9 mouse cellular contexts compared by ENCODE assay signal in genomic region chr4:45755881-45756280, GRCm38 (mm10). TPM values are rescaled to one million over a fixed set of nuclear protein-coding genes. Genes with fewer than 3 reads are reported as not detected.
DNase-seq lines count a peak whose midpoint lies in the region; ATAC-seq and TF ChIP-seq lines count a peak whose summit lies in the region.
"Had no signal": no experiment of that assay in that cellular context is flagged by ENCODE, and none has a peak within 500 bp of the region (broad histone marks: within the 10 kb centered on the region; RNA-seq: fewer than 3 reads in every experiment).

No protein-coding gene starts in this region.

- H3K9me3 ChIP-seq in hindbrain, postnatal 0 days (ENCODE audit: low read length): no peaks in the 10 kb centered on the region
- no peaks in the 10 kb centered on the region for H3K9me3 ChIP-seq in limb, embryonic 13.5 days
- no peaks in the 10 kb centered on the region for H3K9me3 ChIP-seq in stomach, embryonic 14.5 days (ENCODE audit: control insufficient read depth, low read depth, low read length)

- H3K36me3 ChIP-seq in hindbrain, postnatal 0 days (ENCODE audit: insufficient read depth, low read length): no peaks in the 10 kb centered on the region
- no peaks in the 10 kb centered on the region for H3K36me3 ChIP-seq in limb, embryonic 13.5 days
- no peaks in the 10 kb centered on the region for H3K36me3 ChIP-seq in stomach, embryonic 14.5 days (ENCODE audit: control insufficient read depth, insufficient read depth, low read length)

- WGBS in hindbrain, postnatal 0 days: 48% methylated on average over 17 of the region's 17 CpGs
- 65% methylated on average over 17 of the region's 17 CpGs for WGBS in limb, embryonic 13.5 days
- WGBS in stomach, embryonic 14.5 days: 49% methylated on average over 17 of the region's 17 CpGs

- TF ChIP-seq CTCF in hindbrain, postnatal 0 days (IDR thresholded peaks at IDR 0.05; ENCODE audit: low read depth): no peak

- peak overlapping the region; percentile 24; the same call in 1 of the 2 replicates for H3K4me2 ChIP-seq in hindbrain, postnatal 0 days (ENCODE audit: low read depth, low read length)
- 0 out of 2 replicates have a peak overlapping the region, but pooled peaks have one; percentile 4 for H3K4me2 ChIP-seq in limb, embryonic 13.5 days (replicated peaks)
- no peak overlapping the region for H3K4me2 ChIP-seq in stomach, embryonic 14.5 days (replicated peaks; ENCODE audit: low read depth, low read length)

- intact Hi-C loops in heart, postnatal 10 days (cut with DNase I): no loop called here
- intact Hi-C loops in heart, postnatal 25 days (cut with DNase I): no loop called here

- peak overlapping the region; percentile 56 for H3K27ac ChIP-seq in hindbrain, postnatal 0 days
- no peak overlapping the region for H3K27ac ChIP-seq in limb, embryonic 13.5 days
- peak overlapping the region; percentile 63; the same call in 1 of the 2 replicates for H3K27ac ChIP-seq in stomach, embryonic 14.5 days (ENCODE audit: low read length)

- peak; percentile 56 for ATAC-seq in hindbrain, postnatal 0 days
- ATAC-seq in limb, embryonic 13.5 days (ENCODE audit: low FRiP score, low read depth): no peak
- peak; percentile 55; the same call in 1 of the 2 replicates for ATAC-seq in stomach, embryonic 14.5 days (ENCODE audit: insufficient number of reproducible peaks, insufficient read depth, low FRiP score, low read depth)
- ATAC-seq in erythroid progenitor cell, adult 5-6 weeks (replicated peaks; ENCODE audit: low FRiP score, poor library complexity, severe bottlenecking): no peak

- DNase-seq in heart, postnatal 10 days: peak; percentile 64 to 77
- DNase-seq in heart, postnatal 25 days (ENCODE audit: low spot score): no peak
- DNase-seq in cerebellum, postnatal 25 days: peak; percentile 97 to 98
- DNase-seq in hindbrain, postnatal 0 days (ENCODE audit: low spot score): peak; percentile 86
- no peak for DNase-seq in spleen, postnatal 36 days (ENCODE audit: low spot score in 2 of 2)

- no peaks in the 10 kb centered on the region for H3K27me3 ChIP-seq in hindbrain, postnatal 0 days (ENCODE audit: insufficient read depth, low read length)
- H3K27me3 ChIP-seq in limb, embryonic 13.5 days: peaks cover 40% of the 10 kb centered on the region; the same call in 1 of the 2 replicates
- H3K27me3 ChIP-seq in stomach, embryonic 14.5 days (ENCODE audit: control insufficient read depth, insufficient read depth, low read length): no peaks in the 10 kb centered on the region
- H3K27me3 ChIP-seq: CH12.LX had no signal

- H3K9ac ChIP-seq in hindbrain, postnatal 0 days (replicated peaks; ENCODE audit: low read length): no peak overlapping the region
- no peak overlapping the region for H3K9ac ChIP-seq in limb, embryonic 13.5 days
- H3K9ac ChIP-seq in stomach, embryonic 14.5 days (replicated peaks; ENCODE audit: low read depth, low read length): no peak overlapping the region

- H3K4me3 ChIP-seq in hindbrain, postnatal 0 days (ENCODE audit: low read length): no peak overlapping the region
- no peak overlapping the region for H3K4me3 ChIP-seq in limb, embryonic 13.5 days
- H3K4me3 ChIP-seq in stomach, embryonic 14.5 days (ENCODE audit: low read depth, low read length): no peak overlapping the region

- H3K4me1 ChIP-seq in hindbrain, postnatal 0 days (ENCODE audit: insufficient read depth, low read length): peaks cover 26% of the 10 kb centered on the region
- H3K4me1 ChIP-seq in limb, embryonic 13.5 days: peaks cover 39% of the 10 kb centered on the region
- peaks cover 13% of the 10 kb centered on the region; the same call in 1 of the 2 replicates for H3K4me1 ChIP-seq in stomach, embryonic 14.5 days (ENCODE audit: control insufficient read depth, insufficient read depth, low read length)

RNA-seq across cellular contexts. Expression of gene Aldh1b1, which starts 42.9 kb away (rescaled TPM):
- 10 to 100 TPM; 44.4 to 45.5 TPM for total RNA-seq in heart, postnatal 10 days (2021)
- 10 to 100 TPM; 16.0 to 17.5 TPM for total RNA-seq in heart, postnatal 25 days (2021)
- total RNA-seq in hindbrain, postnatal 0 days (2014; rRNA removed): 23.0 and 24.4 TPM in 2 replicates
- 18.8 TPM in 2 replicates for polyA plus RNA-seq in hindbrain, postnatal 0 days (2015; fragmentation: Nextera tagmentation; extraction: Ambion mirVana)
- 1.9 and 2.2 TPM in 2 replicates for polyA plus RNA-seq in limb, embryonic 13.5 days (2015; fragmentation: Nextera tagmentation; extraction: Ambion mirVana)
- polyA plus RNA-seq in stomach, embryonic 14.5 days (2014; fragmentation: Nextera tagmentation; extraction: Ambion mirVana): 5.0 and 12.5 TPM in 2 replicates
- total RNA-seq in erythroid progenitor cell, adult 5-6 weeks (2015; ENCODE audit: low replicate concordance): not detected in 2 replicates
- total RNA-seq in erythroid progenitor cell, adult 5-6 weeks (2017; ENCODE audit: low replicate concordance): 1.7 and 3.5 TPM in 2 replicates

Comparison
In these comparisons a context has a peak if more than half of its experiments do, and no peak if none do; other contexts are left out.
1. DNase-seq: peak in heart, postnatal 10 days (2 of 2), cerebellum, postnatal 25 days (2 of 2) and hindbrain, postnatal 0 days (single experiment); none in heart, postnatal 25 days (single experiment) and spleen, postnatal 36 days (0 of 2).
2. ATAC-seq: peak in hindbrain, postnatal 0 days (single experiment) and stomach, embryonic 14.5 days (single experiment); none in limb, embryonic 13.5 days (single experiment) and erythroid progenitor cell, adult 5-6 weeks (single experiment).